Mouse (Mus musculus) intestine, embryonic 14.5 days (tissue): ENCODE data around the gene Tmprss9. TPM values are rescaled to one million over a fixed set of nuclear protein-coding genes. Genes with fewer than 3 reads are reported as not detected.

ENCODE experiments used
- ATAC-seq: fragments of 200-750 bp; cut with Nextera tagmentation; replicated peaks from 2 replicates; pipeline ENCODE4 v1.8.0; 2017; ENCODE audit warnings: low read depth, moderate number of reproducible peaks, moderate TSS enrichment, moderate library complexity; ENCODE audit not compliant: low FRiP score, low TSS enrichment
- DNase-seq: peaks from one replicate; pipeline ENCODE4 v3.0.0-alpha.2; 2018; ENCODE audit warnings: low spot score
- H3K27ac ChIP-seq: fragments of 300-500 bp; sonication (generic); 2 replicates; pipeline ENCODE4 v1.5.1; 2014; ENCODE audit warnings: low read depth, mild to moderate bottlenecking, control low read depth
- H3K27me3 ChIP-seq: fragments of 300-500 bp; sonication (generic); replicated peaks from 2 replicates; pipeline ENCODE4 v1.6.1; 2014; ENCODE audit warnings: low read length, control low read depth; ENCODE audit not compliant: control insufficient read depth, insufficient read depth
- H3K36me3 ChIP-seq: fragments of 300-500 bp; sonication (generic); 2 replicates; pipeline ENCODE4 v1.6.1; 2014; ENCODE audit warnings: low read length, control low read depth; ENCODE audit not compliant: control insufficient read depth, insufficient read depth
- H3K4me1 ChIP-seq: fragments of 300-500 bp; sonication (generic); replicated peaks from 2 replicates; pipeline ENCODE4 v1.6.1; 2014; ENCODE audit warnings: low read length, control low read depth, mixed read lengths; ENCODE audit not compliant: control insufficient read depth, insufficient read depth
- H3K4me2 ChIP-seq: fragments of 300-500 bp; sonication (generic); 2 replicates; pipeline ENCODE4 v1.6.1; 2014; ENCODE audit warnings: low read length
- H3K4me3 ChIP-seq: fragments of 300-500 bp; sonication (generic); 2 replicates; pipeline ENCODE4 v1.5.1; 2014; ENCODE audit warnings: low read depth, low read length, control low read depth, mixed read lengths
- H3K9ac ChIP-seq: fragments of 300-500 bp; sonication (generic); 2 replicates; pipeline ENCODE4 v1.6.1; 2014; ENCODE audit warnings: mild to moderate bottlenecking, low read length
- H3K9me3 ChIP-seq: fragments of 300-500 bp; sonication (generic); 2 replicates; pipeline ENCODE4 v1.6.1; 2016; ENCODE audit warnings: low read length, control low read depth; ENCODE audit not compliant: control insufficient read depth
- WGBS: fragments of 180-500 bp; shearing (Covaris S2); extraction: QIAGEN DNeasy Blood & Tissue Kit; methylation state at CpG from one replicate; pipeline ENCODE4 v1.1.7; 2014; 5-methylcytosine and 5-hydroxymethylcytosine counted together
- polyA plus RNA-seq: library from polyadenylated mRNA; unstranded; fragments of >200 nt; fragmentation: Nextera tagmentation; extraction: Ambion mirVana; gene quantifications from 2 replicates; pipeline ENCODE4 v1.2.1, GENCODE M21; 2014

Gene Tmprss9
- polyA plus RNA-seq, 1 experiment from 2014 or later = 0.04 TPM

GRCm38 (mm10) chr10:80900318-80901247 is 28.9 kb downstream of the Tmprss9 start, which contains the start of gene Timm13:
Gene Timm13, minus strand, starts transcription at chr10:80900969.
- Histone ChIP-seq H3K4me3 (peak within 1 kb of the TSS; percentile 86), H3K4me1 (peaks cover 12% of the 10 kb centered on the region), H3K9ac (peak within 1 kb of the TSS; percentile 72), H3K27ac (0 out of 2 replicates have a peak within 1 kb of the TSS, but pooled peaks have one; percentile 27), H3K36me3 (peaks cover 50% of the 10 kb centered on the region), H3K27me3 (no peaks in the 10 kb centered on the region), H3K4me2 (peak within 1 kb of the TSS; percentile 94), H3K9me3 (no peaks in the 10 kb centered on the region)
- DNase-seq = peak; percentile 98
- ATAC-seq = peak; percentile 92
- WGBS = under 1% methylated on average over 72 of the region's 72 CpGs

GRCm38 (mm10) chr10:80901409-80902272 is 30.0 kb downstream of the Tmprss9 start:
- DNase-seq (no peak), ATAC-seq (no peak)
- H3K27me3 ChIP-seq = no peaks in the 10 kb centered on the region
- peaks cover 61% of the 10 kb centered on the region for H3K36me3 ChIP-seq
- 86% methylated on average over 19 of the region's 19 CpGs for WGBS
- H3K9ac ChIP-seq = peak overlapping the region; percentile 20; the same call in 1 of the 2 replicates
- peak overlapping the region; percentile 43 for H3K4me2 ChIP-seq
- H3K27ac ChIP-seq = no peak overlapping the region
- peaks cover 12% of the 10 kb centered on the region for H3K4me1 ChIP-seq
- no peaks in the 10 kb centered on the region for H3K9me3 ChIP-seq
- 0 out of 2 replicates have a peak overlapping the region, but pooled peaks have one; percentile 15 for H3K4me3 ChIP-seq

- Histone ChIP-seq H3K27me3 (no peaks in the 10 kb centered on the region), H3K4me2 (no peak overlapping the region), H3K9me3 (no peaks in the 10 kb centered on the region), H3K4me1 (peaks cover 12% of the 10 kb centered on the region), H3K9ac (no peak overlapping the region), H3K36me3 (peaks cover 65% of the 10 kb centered on the region), H3K27ac (no peak overlapping the region), H3K4me3 (no peak overlapping the region)
- no peak for DNase-seq
- ATAC-seq = no peak
- WGBS = 93% methylated on average over 9 of the region's 9 CpGs
Observed at GRCm38 (mm10) chr10:80902273-80902940, 30.8 kb downstream of the Tmprss9 start.

GRCm38 (mm10) chr10:80903282-80903681 is 31.6 kb downstream of the Tmprss9 start:
- 92% methylated on average over 10 of the region's 10 CpGs for WGBS
- H3K36me3 ChIP-seq = peaks cover 74% of the 10 kb centered on the region
- no peak overlapping the region for H3K27ac ChIP-seq
- H3K9ac ChIP-seq = no peak overlapping the region
- no peaks in the 10 kb centered on the region for H3K9me3 ChIP-seq
- peaks cover 9% of the 10 kb centered on the region for H3K4me1 ChIP-seq
- DNase-seq (no peak), ATAC-seq (no peak)
- no peak overlapping the region for H3K4me3 ChIP-seq
- no peak overlapping the region for H3K4me2 ChIP-seq
- no peaks in the 10 kb centered on the region for H3K27me3 ChIP-seq

- Histone ChIP-seq H3K27me3 (no peaks in the 10 kb centered on the region), H3K4me3 (no peak overlapping the region), H3K4me2 (no peak overlapping the region), H3K27ac (no peak overlapping the region), H3K9me3 (no peaks in the 10 kb centered on the region), H3K36me3 (peaks cover 74% of the 10 kb centered on the region), H3K4me1 (peaks cover 7% of the 10 kb centered on the region), H3K9ac (no peak overlapping the region)
- DNase-seq (no peak), ATAC-seq (no peak)
- WGBS = 89% methylated on average over 28 of the region's 28 CpGs
Observed at GRCm38 (mm10) chr10:80904004-80904693, 32.5 kb downstream of the Tmprss9 start.

GRCm38 (mm10) chr10:80904709-80905108 is 33.1 kb downstream of the Tmprss9 start:
- H3K9me3 ChIP-seq = no peaks in the 10 kb centered on the region
- peaks cover 2% of the 10 kb centered on the region for H3K4me1 ChIP-seq
- no peak overlapping the region for H3K4me2 ChIP-seq
- H3K27ac ChIP-seq = no peak overlapping the region
- DNase-seq = no peak
- ATAC-seq = no peak
- WGBS = 92% methylated on average over 11 of the region's 11 CpGs
- H3K9ac ChIP-seq = no peak overlapping the region
- no peak overlapping the region for H3K4me3 ChIP-seq
- no peaks in the 10 kb centered on the region for H3K27me3 ChIP-seq
- H3K36me3 ChIP-seq = peaks cover 75% of the 10 kb centered on the region

- H3K27ac ChIP-seq = no peak overlapping the region
- no peaks in the 10 kb centered on the region for H3K4me1 ChIP-seq
- H3K4me2 ChIP-seq = no peak overlapping the region
- H3K9me3 ChIP-seq = no peaks in the 10 kb centered on the region
- DNase-seq (no peak), ATAC-seq (no peak)
- H3K27me3 ChIP-seq = no peaks in the 10 kb centered on the region
- H3K36me3 ChIP-seq = peaks cover 78% of the 10 kb centered on the region
- H3K4me3 ChIP-seq = no peak overlapping the region
- 94% methylated on average over 22 of the region's 22 CpGs for WGBS
- H3K9ac ChIP-seq = no peak overlapping the region
Observed at GRCm38 (mm10) chr10:80909375-80910162, 37.9 kb downstream of the Tmprss9 start.
